Mouse (Mus musculus) limb, embryonic 11.5 days (tissue): ENCODE results near the gene Foxp2. TPM values are rescaled to one million over a fixed set of nuclear protein-coding genes. Genes with fewer than 3 reads are reported as not detected.

ENCODE experiments used
- ATAC-seq: fragments of 200-750 bp; cut with Nextera tagmentation; 2 replicates; pipeline ENCODE4 v1.8.0; 2017; ENCODE audit warnings: low read depth; ENCODE audit not compliant: insufficient number of reproducible peaks, low FRiP score, low TSS enrichment
- DNase-seq: peaks from one replicate; pipeline ENCODE4 v3.0.0-alpha.2; 2015; ENCODE audit warnings: low spot score
- H3K27ac ChIP-seq: fragments of 300-500 bp; sonication (generic); replicated peaks from 2 replicates; pipeline ENCODE4 v1.5.1; 2014; ENCODE audit warnings: low read depth, mild to moderate bottlenecking, low read length
- H3K27me3 ChIP-seq: fragments of 300-500 bp; sonication (generic); 2 replicates; pipeline ENCODE4 v1.6.1; 2014; ENCODE audit warnings: mild to moderate bottlenecking, low read length, mixed read lengths; ENCODE audit not compliant: control insufficient read depth, insufficient read depth
- H3K36me3 ChIP-seq: fragments of 300-500 bp; sonication (generic); 2 replicates; pipeline ENCODE4 v1.6.1; 2014; ENCODE audit warnings: mild to moderate bottlenecking, low read length, moderate library complexity, mixed read lengths; ENCODE audit not compliant: control insufficient read depth, insufficient read depth
- H3K4me1 ChIP-seq: fragments of 300-500 bp; sonication (generic); 2 replicates; pipeline ENCODE4 v1.6.1; 2014; ENCODE audit warnings: low read length, mixed read lengths; ENCODE audit not compliant: control insufficient read depth, insufficient read depth
- H3K4me2 ChIP-seq: fragments of 300-500 bp; sonication (generic); 2 replicates; pipeline ENCODE4 v1.6.1; 2014; ENCODE audit warnings: low read depth, mild to moderate bottlenecking, moderate library complexity; ENCODE audit not compliant: severe bottlenecking
- H3K4me3 ChIP-seq: fragments of 300-500 bp; sonication (generic); 2 replicates; pipeline ENCODE4 v1.5.1; 2014; ENCODE audit warnings: low read depth, low read length
- H3K9ac ChIP-seq: fragments of 300-500 bp; sonication (generic); 2 replicates; pipeline ENCODE4 v1.6.1; 2014; ENCODE audit warnings: mild to moderate bottlenecking, low read length
- H3K9me3 ChIP-seq: fragments of 300-500 bp; sonication (generic); 2 replicates; pipeline ENCODE4 v1.6.1; 2016; ENCODE audit warnings: low read length; ENCODE audit not compliant: control insufficient read depth
- WGBS: fragments of 180-500 bp; shearing (Covaris S2); extraction: QIAGEN DNeasy Blood & Tissue Kit; methylation state at CpG from one replicate; pipeline ENCODE4 v1.1.7; 2014; 5-methylcytosine and 5-hydroxymethylcytosine counted together
- polyA plus RNA-seq: library from polyadenylated mRNA; unstranded; fragments of >200 nt; fragmentation: Nextera tagmentation; extraction: Ambion mirVana; gene quantifications from 2 replicates; pipeline ENCODE4 v1.2.1, GENCODE M21; 2014

The Foxp2 gene
- polyA plus RNA-seq, 1 experiment from 2014 or later, result 24.2 TPM

DNA sequence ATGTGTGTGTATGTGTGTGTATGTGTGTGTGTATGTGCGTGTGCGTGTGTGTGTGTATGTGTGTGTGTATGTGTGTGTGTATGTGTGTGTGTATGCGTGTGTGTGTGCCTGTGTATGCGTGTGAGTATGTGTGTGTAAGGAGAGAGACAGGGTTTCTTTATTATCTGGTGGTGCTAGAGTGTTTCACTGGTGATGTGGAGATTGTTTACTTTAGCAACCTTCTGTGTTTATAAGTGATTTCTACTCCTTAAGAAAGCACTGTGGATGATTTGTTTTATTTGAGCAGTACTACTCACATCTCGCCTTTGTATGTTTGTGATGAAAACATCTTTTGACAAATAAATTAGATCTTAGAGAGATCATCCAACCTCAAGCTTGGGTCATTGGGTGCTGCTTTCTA, 77.1 kb downstream of the Foxp2 start:
- WGBS, result 91% methylated on average over 5 of the region's 5 CpGs
- no peaks in the 10 kb centered on the region for H3K27me3 ChIP-seq
- no peak overlapping the region for H3K4me2 ChIP-seq
- no peak overlapping the region for H3K27ac ChIP-seq
- no peak overlapping the region for H3K4me3 ChIP-seq
- ATAC-seq, result no peak
- DNase-seq, result no peak
- no peaks in the 10 kb centered on the region for H3K4me1 ChIP-seq
- no peaks in the 10 kb centered on the region for H3K9me3 ChIP-seq
- H3K9ac ChIP-seq, result no peak overlapping the region
- no peaks in the 10 kb centered on the region for H3K36me3 ChIP-seq

DNA sequence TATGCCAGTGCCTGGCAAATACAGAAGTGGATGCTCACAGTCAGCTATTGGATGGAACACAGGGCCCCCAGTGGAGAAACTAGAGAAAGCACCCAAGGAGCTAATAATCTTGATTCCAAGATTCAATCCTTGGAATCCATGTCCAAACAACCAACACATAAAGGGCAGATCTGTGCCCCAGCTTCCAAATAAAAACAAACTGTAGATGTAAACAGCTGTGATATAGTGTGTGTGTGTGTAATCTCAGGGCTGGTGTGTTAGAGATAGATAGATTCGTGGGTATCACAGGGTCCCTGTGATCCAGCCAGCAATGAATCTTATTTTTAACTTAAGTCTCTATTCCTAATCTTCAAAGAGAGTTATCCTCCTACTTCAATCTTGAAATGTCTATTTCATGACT, 107.0 kb downstream of the Foxp2 start:
- Histone ChIP-seq H3K4me2 (no peak overlapping the region), H3K27ac (no peak overlapping the region), H3K4me1 (no peaks in the 10 kb centered on the region), H3K27me3 (no peaks in the 10 kb centered on the region), H3K4me3 (no peak overlapping the region), H3K9ac (no peak overlapping the region), H3K9me3 (no peaks in the 10 kb centered on the region), H3K36me3 (no peaks in the 10 kb centered on the region)
- 100% methylated on average over 1 of the region's 1 CpGs for WGBS
- DNase-seq (no peak), ATAC-seq (no peak)

DNA sequence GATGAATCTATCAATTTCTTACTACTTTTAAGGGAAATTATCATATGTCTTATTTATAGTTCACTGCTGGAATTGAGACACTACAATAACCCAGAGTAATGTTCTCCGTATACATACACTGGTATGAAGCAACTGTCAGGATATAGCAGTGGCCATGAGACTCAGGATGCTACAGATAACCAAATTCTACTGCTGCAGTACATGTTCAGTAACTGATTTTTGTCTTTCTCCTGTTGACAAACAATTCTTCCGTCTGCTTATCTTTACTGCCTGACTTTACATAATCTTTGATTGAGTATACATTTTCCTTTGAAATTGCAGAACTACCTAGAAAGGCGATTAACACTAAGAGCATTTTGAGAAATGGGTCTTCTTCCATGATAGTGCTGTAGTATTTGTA, 127.3 kb downstream of the Foxp2 start:
- H3K4me1 ChIP-seq, result no peaks in the 10 kb centered on the region
- 86% methylated on average over 3 of the region's 3 CpGs for WGBS
- H3K4me3 ChIP-seq, result no peak overlapping the region
- no peak overlapping the region for H3K4me2 ChIP-seq
- ATAC-seq (no peak), DNase-seq (no peak)
- no peak overlapping the region for H3K27ac ChIP-seq
- no peaks in the 10 kb centered on the region for H3K27me3 ChIP-seq
- no peak overlapping the region for H3K9ac ChIP-seq
- H3K36me3 ChIP-seq, result no peaks in the 10 kb centered on the region
- no peaks in the 10 kb centered on the region for H3K9me3 ChIP-seq

DNA sequence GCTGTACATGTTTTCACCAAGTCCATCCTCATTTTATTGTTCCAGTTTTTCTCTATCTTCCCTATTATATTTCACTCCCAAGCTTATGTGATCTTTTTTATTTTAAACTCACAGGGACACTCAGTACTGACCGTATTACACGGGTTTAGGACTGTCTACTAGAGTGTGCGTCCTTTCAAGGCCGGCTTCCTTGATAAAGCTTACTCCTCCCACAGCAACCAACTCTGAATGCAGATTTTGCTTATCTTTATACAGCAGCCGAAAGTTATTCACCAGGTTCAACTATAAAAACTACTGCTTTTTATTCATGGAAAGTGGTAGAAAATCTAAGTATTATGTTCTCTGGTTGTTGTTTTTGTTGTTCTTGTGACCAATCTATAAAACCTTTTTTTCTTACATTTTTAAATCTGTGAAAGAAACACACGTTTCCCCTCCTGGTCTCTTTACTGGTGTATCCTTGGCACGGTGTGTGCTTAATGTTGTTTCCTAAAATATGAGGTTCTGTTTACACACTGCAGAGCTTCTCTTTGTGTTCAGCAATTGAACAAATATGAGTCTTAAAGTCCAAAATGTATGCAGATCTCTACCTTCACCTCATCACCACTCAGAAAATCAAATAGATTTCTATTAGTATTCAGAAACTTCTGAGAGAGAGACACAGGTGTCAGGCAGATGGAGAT, 128.4 kb downstream of the Foxp2 start:
- H3K9me3 ChIP-seq, result no peaks in the 10 kb centered on the region
- 83% methylated on average over 7 of the region's 7 CpGs for WGBS
- H3K27ac ChIP-seq, result no peak overlapping the region
- H3K9ac ChIP-seq, result no peak overlapping the region
- no peaks in the 10 kb centered on the region for H3K27me3 ChIP-seq
- no peak overlapping the region for H3K4me2 ChIP-seq
- H3K36me3 ChIP-seq, result no peaks in the 10 kb centered on the region
- H3K4me1 ChIP-seq, result no peaks in the 10 kb centered on the region
- DNase-seq (no peak), ATAC-seq (no peak)
- no peak overlapping the region for H3K4me3 ChIP-seq

DNA sequence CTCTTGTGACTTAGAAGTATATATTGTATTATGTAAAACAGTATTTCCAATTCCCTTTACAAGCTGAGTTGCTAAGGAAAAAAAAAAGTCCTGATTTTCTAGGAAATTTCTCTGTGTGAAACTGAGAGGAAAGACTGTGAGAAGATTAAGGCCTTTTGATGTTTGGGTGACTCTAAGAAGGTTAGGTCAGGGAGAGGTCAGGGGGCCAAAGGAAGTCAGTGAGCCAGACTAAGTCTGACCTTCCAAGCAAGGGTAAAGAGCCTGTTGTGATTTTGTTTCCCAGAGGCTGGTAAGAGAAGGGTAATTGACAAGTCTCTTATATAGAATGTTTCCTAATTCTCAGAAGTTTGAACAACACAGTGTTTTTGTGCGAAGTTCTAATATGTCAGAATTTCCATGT, 162.1 kb downstream of the Foxp2 start:
- 32% methylated on average over 1 of the region's 1 CpGs for WGBS
- Histone ChIP-seq H3K9me3 (no peaks in the 10 kb centered on the region), H3K9ac (no peak overlapping the region), H3K36me3 (no peaks in the 10 kb centered on the region), H3K27ac (no peak overlapping the region), H3K4me2 (no peak overlapping the region), H3K4me1 (no peaks in the 10 kb centered on the region), H3K27me3 (no peaks in the 10 kb centered on the region), H3K4me3 (no peak overlapping the region)
- ATAC-seq, result no peak
- DNase-seq, result no peak

DNA sequence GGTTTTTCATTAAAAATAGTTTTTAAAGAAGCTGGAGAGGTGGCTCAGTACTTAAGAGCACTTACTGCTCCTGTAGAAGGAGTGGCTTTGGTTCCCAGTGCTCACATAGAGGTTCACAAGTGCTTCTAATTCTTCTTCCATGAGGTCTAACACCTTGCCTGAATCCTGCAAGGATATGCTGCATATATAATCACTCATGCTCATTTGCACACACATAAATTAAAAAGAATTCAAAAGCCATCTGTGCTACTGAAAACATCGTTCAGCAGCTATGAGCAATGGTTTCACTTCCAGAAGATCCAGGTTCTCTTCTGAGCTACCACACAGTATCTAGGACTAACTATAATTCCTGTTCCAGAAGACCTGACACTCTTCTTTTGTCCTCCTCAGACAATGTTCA, 200.4 kb downstream of the Foxp2 start:
- no peaks in the 10 kb centered on the region for H3K36me3 ChIP-seq
- ATAC-seq, result no peak
- H3K9me3 ChIP-seq, result no peaks in the 10 kb centered on the region
- no peak overlapping the region for H3K4me2 ChIP-seq
- no peak overlapping the region for H3K27ac ChIP-seq
- no peaks in the 10 kb centered on the region for H3K27me3 ChIP-seq
- no peak overlapping the region for H3K4me3 ChIP-seq
- no peak overlapping the region for H3K9ac ChIP-seq
- 95% methylated on average over 1 of the region's 1 CpGs for WGBS
- H3K4me1 ChIP-seq, result no peaks in the 10 kb centered on the region
- no peak for DNase-seq

DNA sequence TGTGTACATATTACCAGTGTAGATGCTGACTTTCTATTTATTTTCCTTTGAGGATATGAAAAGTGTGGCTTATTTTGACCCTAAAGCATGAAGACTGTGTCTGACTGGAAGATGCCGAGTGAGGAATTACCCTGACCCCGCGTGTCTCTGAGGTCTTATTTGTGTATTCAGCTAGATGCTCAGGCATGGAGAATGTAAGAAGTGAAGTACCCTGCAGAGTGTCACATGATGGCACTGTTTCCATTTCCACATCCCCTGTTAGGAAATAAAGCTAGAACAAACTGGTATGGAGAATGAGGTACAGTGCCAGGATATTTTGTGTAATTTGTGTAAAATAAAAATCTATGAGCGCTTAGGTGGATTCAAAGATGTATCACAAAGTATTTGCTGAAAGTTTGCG, 219.8 kb downstream of the Foxp2 start:
- 78% methylated on average over 5 of the region's 5 CpGs for WGBS
- no peak overlapping the region for H3K27ac ChIP-seq
- H3K4me3 ChIP-seq, result no peak overlapping the region
- H3K36me3 ChIP-seq, result no peaks in the 10 kb centered on the region
- no peaks in the 10 kb centered on the region for H3K4me1 ChIP-seq
- H3K9me3 ChIP-seq, result no peaks in the 10 kb centered on the region
- H3K27me3 ChIP-seq, result no peaks in the 10 kb centered on the region
- no peak for ATAC-seq
- H3K9ac ChIP-seq, result no peak overlapping the region
- DNase-seq, result no peak
- H3K4me2 ChIP-seq, result no peak overlapping the region

DNA sequence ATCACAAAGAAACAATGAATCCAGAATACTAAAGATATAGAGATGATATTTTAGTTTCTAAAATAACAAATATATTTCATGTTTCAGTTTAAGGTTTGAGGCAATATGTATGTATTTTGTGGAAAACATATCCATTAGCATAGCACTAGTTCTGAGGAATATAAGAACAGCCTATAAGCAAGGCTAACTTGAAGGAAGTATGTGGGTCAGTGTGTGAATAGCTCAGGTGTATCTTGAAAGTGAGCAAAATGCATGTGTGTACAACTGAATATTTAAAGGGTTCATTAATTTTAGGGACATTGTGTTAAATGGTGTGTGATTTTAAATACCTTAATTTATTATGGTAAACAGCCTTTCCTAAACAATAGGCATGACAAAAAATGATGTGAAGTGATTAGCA, 220.2 kb downstream of the Foxp2 start:
- H3K27ac ChIP-seq, result no peak overlapping the region
- H3K4me1 ChIP-seq, result no peaks in the 10 kb centered on the region
- no peak for ATAC-seq
- no peaks in the 10 kb centered on the region for H3K36me3 ChIP-seq
- no peak overlapping the region for H3K4me3 ChIP-seq
- no peak overlapping the region for H3K9ac ChIP-seq
- H3K27me3 ChIP-seq, result no peaks in the 10 kb centered on the region
- no peaks in the 10 kb centered on the region for H3K9me3 ChIP-seq
- no peak overlapping the region for H3K4me2 ChIP-seq
- no peak for DNase-seq

DNA sequence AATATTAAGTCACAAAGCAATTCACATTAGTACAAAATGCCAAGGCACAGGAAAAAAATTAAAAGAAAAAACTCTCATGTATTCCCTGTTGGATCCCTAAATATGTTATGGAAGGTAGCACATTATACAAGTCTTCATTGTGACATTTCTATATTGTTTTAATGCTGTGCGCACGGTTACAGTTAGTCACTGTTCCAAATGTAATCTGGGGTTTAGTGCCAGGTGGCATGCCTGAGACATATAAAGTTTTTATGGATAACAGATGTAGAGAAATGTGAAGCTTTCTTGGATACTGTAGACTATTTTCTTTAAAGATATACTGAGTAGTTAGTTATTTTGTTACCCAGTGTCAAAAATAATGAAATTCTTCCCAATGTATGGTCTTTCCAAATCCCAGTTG, 229.0 kb downstream of the Foxp2 start:
- 48% methylated on average over 2 of the region's 2 CpGs for WGBS
- no peaks in the 10 kb centered on the region for H3K27me3 ChIP-seq
- ATAC-seq, result no peak; the same call in 1 of the 2 replicates
- no peak overlapping the region for H3K9ac ChIP-seq
- no peaks in the 10 kb centered on the region for H3K9me3 ChIP-seq
- H3K4me3 ChIP-seq, result no peak overlapping the region
- H3K4me2 ChIP-seq, result no peak overlapping the region
- H3K36me3 ChIP-seq, result no peaks in the 10 kb centered on the region
- no peaks in the 10 kb centered on the region for H3K4me1 ChIP-seq
- H3K27ac ChIP-seq, result no peak overlapping the region
- DNase-seq, result no peak
